ENCODE assay signal across 17 mouse cellular contexts in the genomic region with DNA sequence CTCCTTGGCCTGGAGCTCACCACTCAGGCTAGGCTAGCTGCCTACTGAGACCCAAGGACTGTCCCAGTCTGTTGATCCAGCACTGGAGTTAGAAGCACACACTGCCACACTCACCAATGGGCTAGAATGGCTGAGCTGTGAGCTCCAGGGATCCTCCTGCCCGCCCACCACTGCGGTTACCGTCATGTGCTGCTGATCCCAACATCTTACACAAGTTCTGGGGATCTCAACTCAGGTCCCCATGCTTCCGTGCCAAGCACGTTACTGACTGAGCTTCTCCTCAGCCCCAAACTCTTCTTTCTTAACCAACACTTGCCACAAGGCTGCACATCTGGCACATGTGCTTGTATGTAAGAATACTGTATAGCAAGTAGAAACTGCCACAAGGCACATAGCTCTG.
A peak's percentile ranks its signal among the peaks of the same experiment; 100 is the strongest.
DNase-seq lines count a peak whose midpoint lies in the region; ATAC-seq and TF ChIP-seq lines count a peak whose summit lies in the region.
"Had no signal": no experiment of that assay in that cellular context is flagged by ENCODE, and none has a peak within 500 bp of the region (broad histone marks: within the 10 kb centered on the region; RNA-seq: fewer than 3 reads in every experiment).

No protein-coding gene starts in this region.

- no peak for TF ChIP-seq POLR2A in kidney, adult 2 months (IDR thresholded peaks at IDR 0.05; ENCODE audit: low read depth, low read length)
- peak; percentile 24; the same call in 1 of the 2 replicates for TF ChIP-seq POLR2A in lung, adult 2 months (IDR thresholded peaks at IDR 0.05; ENCODE audit: borderline replicate concordance, extremely low read depth, low read depth, low read length)

- WGBS in kidney, adult 2 months = 77% methylated on average over 5 of the region's 5 CpGs
- 54% methylated on average over 5 of the region's 5 CpGs for WGBS in lung, adult 2 months

- H3K27me3 ChIP-seq in kidney, adult 2 months (replicated peaks; ENCODE audit: control insufficient read depth, insufficient read depth, low read length) = no peaks in the 10 kb centered on the region
- H3K27me3 ChIP-seq: CH12.LX; forebrain, embryonic 12.5 days; hindbrain, embryonic 13.5 days; midbrain, embryonic 13.5 days had no signal

- DNase-seq in heart, adult 11 months = peak; percentile 90
- DNase-seq in heart, adult 8-10 months (ENCODE audit: low spot score) = no peak
- DNase-seq in kidney, adult 2 months = no peak
- no peak for DNase-seq in kidney, adult 18-20 months
- DNase-seq in lung, adult 2 months = peak; percentile 7
- no peak for DNase-seq in lung, postnatal 14 days
- DNase-seq: cerebellum, postnatal 10 days; gastrocnemius, postnatal 25 days; kidney, postnatal 25 days; layer of hippocampus, adult 9-11 months; thymus, postnatal 36 days had no signal

- no peak overlapping the region for H3K27ac ChIP-seq in kidney, adult 2 months (ENCODE audit: insufficient read depth, low read depth, low read length)
- H3K27ac ChIP-seq: forebrain, embryonic 12.5 days; hindbrain, embryonic 13.5 days; midbrain, embryonic 13.5 days had no signal

- peak overlapping the region; percentile 12; the same call in 1 of the 2 replicates for H3K4me3 ChIP-seq in kidney, adult 2 months (ENCODE audit: insufficient read depth, low read depth, low read length)
- H3K4me3 ChIP-seq in lung, adult 2 months (replicated peaks; ENCODE audit: extremely low read depth, low read depth, low read length) = peak overlapping the region; percentile 65
- H3K4me3 ChIP-seq: forebrain, embryonic 12.5 days; hindbrain, embryonic 13.5 days; midbrain, embryonic 13.5 days; myocyte had no signal

- H3K4me1 ChIP-seq in kidney, adult 2 months (ENCODE audit: control insufficient read depth, insufficient read depth, low read length) = no peaks in the 10 kb centered on the region
- H3K4me1 ChIP-seq in lung, adult 2 months (ENCODE audit: control insufficient read depth, insufficient read depth, low read length) = peaks cover 2% of the 10 kb centered on the region; the same call in 1 of the 2 replicates
- H3K4me1 ChIP-seq: forebrain, embryonic 12.5 days; midbrain, embryonic 13.5 days had no signal

- 0 out of 2 replicates have a peak, but pooled peaks have one; percentile 4 for ATAC-seq in granulocyte monocyte progenitor cell, adult 5-6 weeks (replicated peaks; ENCODE audit: poor library complexity, severe bottlenecking)
- ATAC-seq: midbrain, embryonic 13.5 days had no signal

- no peaks in the 10 kb centered on the region for H3K36me3 ChIP-seq in kidney, adult 2 months (ENCODE audit: control insufficient read depth, insufficient read depth, low read length)
- H3K36me3 ChIP-seq: forebrain, embryonic 12.5 days; hindbrain, embryonic 13.5 days; midbrain, embryonic 13.5 days had no signal

- no peak for TF ChIP-seq CTCF in kidney, adult 2 months (conservative IDR thresholded peaks at IDR 0.05; ENCODE audit: insufficient read depth, insufficient read length, low read depth, low read length)
- TF ChIP-seq CTCF in lung, adult 2 months (IDR thresholded peaks at IDR 0.05; ENCODE audit: insufficient read depth, low read length) = no peak

Comparison
In these comparisons a context has a peak if more than half of its experiments do, and no peak if none do; other contexts are left out.
1. DNase-seq: peak in heart, adult 11 months (single experiment) and lung, adult 2 months (single experiment); none in heart, adult 8-10 months (single experiment), kidney, adult 2 months (single experiment), kidney, adult 18-20 months (single experiment) and lung, postnatal 14 days (single experiment).